Mouse (Mus musculus) lung, adult 2 months (tissue): ENCODE data around the gene Ncaph2.

ENCODE experiments used
- CTCF ChIP-seq: fragments of 200-500 bp; IDR thresholded peaks from 2 replicates; pipeline ENCODE4 v1.5.1; 2011; ENCODE audit warnings: mild to moderate bottlenecking, low read length, control low read depth; ENCODE audit not compliant: insufficient read depth
- POLR2A ChIP-seq: fragments of 200-500 bp; IDR thresholded peaks from 2 replicates; pipeline ENCODE4 v1.6.1; 2011; ENCODE audit warnings: low read depth, mild to moderate bottlenecking, control low read depth, low read length, borderline replicate concordance; ENCODE audit errors: extremely low read depth

- TF ChIP-seq POLR2A (no peak), CTCF (no peak)
These were observed 48.1 kb upstream of the Ncaph2 start for GRCm38 (mm10) chr15:89307461-89307860.
